Mouse (Mus musculus) thymus, adult 2 months (tissue): ENCODE results near the gene Vipr2.

Experiments
- CTCF ChIP-seq: fragments of 200-500 bp; IDR thresholded peaks from 2 replicates; pipeline ENCODE4 v1.5.1; 2012; ENCODE audit warnings: mild to moderate bottlenecking, control low read depth, low read length, moderate library complexity, borderline replicate concordance; ENCODE audit not compliant: control insufficient read depth, poor library complexity, insufficient read depth; ENCODE audit errors: extremely low read depth
- POLR2A ChIP-seq: fragments of 200-500 bp; IDR thresholded peaks from 2 replicates; pipeline ENCODE4 v1.6.1; 2012; ENCODE audit warnings: mild to moderate bottlenecking, low read length, control low read depth, moderate library complexity; ENCODE audit not compliant: control insufficient read depth, poor library complexity, insufficient read depth; ENCODE audit errors: extremely low read depth

- no peak for TF ChIP-seq CTCF
- TF ChIP-seq POLR2A = no peak
These were observed 33.6 kb downstream of the Vipr2 start for GRCm38 (mm10) chr12:116111007-116111694.
